Mouse (Mus musculus) stomach, embryonic 14.5 days (tissue): ENCODE measurements around the gene Fhl2. TPM values are rescaled to one million over a fixed set of nuclear protein-coding genes. Genes with fewer than 3 reads are reported as not detected.

Experiments used
- ATAC-seq: fragments of 200-750 bp; cut with Nextera tagmentation; 2 replicates; pipeline ENCODE4 v1.8.0; 2017; ENCODE audit warnings: low read depth, moderate TSS enrichment; ENCODE audit not compliant: insufficient number of reproducible peaks, insufficient read depth, low FRiP score
- H3K27ac ChIP-seq: fragments of 300-500 bp; sonication (generic); 2 replicates; pipeline ENCODE4 v1.5.1; 2014; ENCODE audit warnings: mild to moderate bottlenecking, low read length, moderate library complexity, mixed read lengths
- H3K27me3 ChIP-seq: fragments of 300-500 bp; sonication (generic); 2 replicates; pipeline ENCODE4 v1.6.1; 2014; ENCODE audit warnings: low read length, control low read depth, mixed read lengths; ENCODE audit not compliant: control insufficient read depth, insufficient read depth
- H3K36me3 ChIP-seq: fragments of 300-500 bp; sonication (generic); 2 replicates; pipeline ENCODE4 v1.6.1; 2014; ENCODE audit warnings: mild to moderate bottlenecking, control low read depth, low read length, moderate library complexity, mixed read lengths; ENCODE audit not compliant: control insufficient read depth, insufficient read depth
- H3K4me1 ChIP-seq: fragments of 300-500 bp; sonication (generic); 2 replicates; pipeline ENCODE4 v1.6.1; 2014; ENCODE audit warnings: low read length, control low read depth, mixed read lengths; ENCODE audit not compliant: control insufficient read depth, insufficient read depth
- H3K4me2 ChIP-seq: fragments of 300-500 bp; sonication (generic); replicated peaks from 2 replicates; pipeline ENCODE4 v1.6.1; 2014; ENCODE audit warnings: low read depth, low read length, control low read depth
- H3K4me3 ChIP-seq: fragments of 300-500 bp; sonication (generic); 2 replicates; pipeline ENCODE4 v1.5.1; 2014; ENCODE audit warnings: low read depth, low read length, control low read depth
- H3K9ac ChIP-seq: fragments of 300-500 bp; sonication (generic); replicated peaks from 2 replicates; pipeline ENCODE4 v1.6.1; 2014; ENCODE audit warnings: low read depth, mild to moderate bottlenecking, control low read depth, low read length, moderate library complexity, mixed read lengths
- H3K9me3 ChIP-seq: fragments of 300-500 bp; sonication (generic); 2 replicates; pipeline ENCODE4 v1.6.1; 2016; ENCODE audit warnings: low read depth, low read length, control low read depth; ENCODE audit not compliant: control insufficient read depth
- WGBS: fragments of 180-500 bp; shearing (Covaris S2); extraction: QIAGEN DNeasy Blood & Tissue Kit; methylation state at CpG from one replicate; pipeline ENCODE4 v1.1.7; 2014; 5-methylcytosine and 5-hydroxymethylcytosine counted together
- polyA plus RNA-seq: library from polyadenylated mRNA; unstranded; fragments of >200 nt; fragmentation: Nextera tagmentation; extraction: Ambion mirVana; gene quantifications from 2 replicates; pipeline ENCODE4 v1.2.1, GENCODE M21; 2014

Fhl2 gene
- polyA plus RNA-seq, 1 experiment from 2014 or later: 97.4 TPM

DNA sequence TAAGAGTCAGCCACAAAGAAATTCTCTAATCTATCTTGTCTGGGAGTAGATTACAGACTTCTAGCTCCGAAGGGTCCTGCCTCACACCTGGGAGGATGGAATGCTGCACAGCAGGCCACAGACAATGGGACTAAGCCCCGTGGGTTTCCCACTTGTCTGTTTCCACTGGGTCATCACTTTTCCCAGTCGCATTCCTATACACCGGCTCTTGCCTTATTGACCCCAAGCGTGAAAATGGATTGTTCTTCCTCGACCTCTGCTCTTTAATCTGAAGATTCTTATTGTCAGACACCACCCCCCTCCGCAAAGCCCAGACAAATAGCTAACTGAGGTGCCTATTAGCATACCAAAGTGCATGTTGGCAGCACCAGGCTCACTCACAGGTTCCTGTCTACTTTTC is 10.4 kb downstream of the Fhl2 start:
- Histone ChIP-seq H3K27ac (no peak overlapping the region), H3K27me3 (no peaks in the 10 kb centered on the region), H3K4me1 (no peaks in the 10 kb centered on the region), H3K36me3 (no peaks in the 10 kb centered on the region), H3K9ac (no peak overlapping the region), H3K9me3 (no peaks in the 10 kb centered on the region), H3K4me2 (no peak overlapping the region), H3K4me3 (no peak overlapping the region)
- 30% methylated on average over 7 of the region's 7 CpGs for WGBS
- ATAC-seq: no peak

- Histone ChIP-seq H3K4me2 (no peak overlapping the region), H3K4me3 (no peak overlapping the region), H3K4me1 (no peaks in the 10 kb centered on the region), H3K27ac (no peak overlapping the region), H3K36me3 (no peaks in the 10 kb centered on the region), H3K9me3 (no peaks in the 10 kb centered on the region), H3K9ac (no peak overlapping the region), H3K27me3 (no peaks in the 10 kb centered on the region)
- no peak for ATAC-seq
- WGBS: 70% methylated on average over 6 of the region's 6 CpGs
These were observed 15.9 kb downstream of the Fhl2 start for GRCm38 (mm10) chr1:43180912-43181311.

DNA sequence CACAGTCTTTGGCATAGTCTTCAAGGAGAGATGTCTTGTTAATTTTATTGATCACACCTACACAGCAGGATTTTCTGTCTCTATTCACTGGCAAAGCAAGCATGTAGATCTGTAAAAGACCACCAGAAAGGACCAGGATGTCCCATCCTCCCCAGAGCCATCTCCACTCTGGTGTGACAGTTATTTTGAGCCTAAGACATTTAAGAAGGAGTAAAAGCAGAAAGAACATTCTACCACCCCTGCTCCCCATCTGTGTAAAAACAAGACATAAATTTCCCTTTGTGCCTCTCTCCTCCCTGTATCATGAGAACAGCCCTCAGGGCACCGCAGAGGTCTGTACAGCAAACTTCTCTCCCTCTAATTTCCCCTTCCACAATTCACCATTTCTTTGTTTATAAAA is 18.0 kb downstream of the Fhl2 start:
- no peak overlapping the region for H3K9ac ChIP-seq
- no peaks in the 10 kb centered on the region for H3K27me3 ChIP-seq
- no peaks in the 10 kb centered on the region for H3K4me1 ChIP-seq
- 60% methylated on average over 1 of the region's 1 CpGs for WGBS
- H3K4me2 ChIP-seq: no peak overlapping the region
- no peak overlapping the region for H3K4me3 ChIP-seq
- peak overlapping the region; percentile 21; the same call in 1 of the 2 replicates for H3K27ac ChIP-seq
- H3K9me3 ChIP-seq: no peaks in the 10 kb centered on the region
- ATAC-seq: no peak
- H3K36me3 ChIP-seq: no peaks in the 10 kb centered on the region

DNA sequence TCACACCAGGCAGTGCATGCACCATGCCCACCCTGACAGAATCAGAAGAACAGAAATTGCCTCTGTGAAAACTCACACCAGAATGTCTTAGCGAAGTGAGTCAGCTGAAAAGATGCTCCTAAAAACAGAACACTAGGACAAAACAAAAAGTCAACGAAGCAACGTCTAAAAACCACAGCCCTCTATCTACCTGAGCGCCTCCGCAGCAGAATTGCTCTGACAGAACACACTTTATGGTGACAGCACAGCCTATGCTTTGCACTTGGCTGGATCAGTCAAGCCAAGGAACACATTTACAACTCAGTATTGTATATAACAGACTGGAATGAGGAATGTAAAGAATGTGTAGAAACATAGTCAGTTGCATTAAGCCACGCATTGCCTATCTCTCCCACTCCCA is 18.4 kb downstream of the Fhl2 start:
- no peak overlapping the region for H3K9ac ChIP-seq
- H3K27me3 ChIP-seq: no peaks in the 10 kb centered on the region
- H3K36me3 ChIP-seq: no peaks in the 10 kb centered on the region
- no peak overlapping the region for H3K4me2 ChIP-seq
- no peaks in the 10 kb centered on the region for H3K4me1 ChIP-seq
- no peak overlapping the region for H3K4me3 ChIP-seq
- H3K9me3 ChIP-seq: no peaks in the 10 kb centered on the region
- peak; percentile 56; the same call in 1 of the 2 replicates for ATAC-seq
- peak overlapping the region; percentile 21; the same call in 1 of the 2 replicates for H3K27ac ChIP-seq
- 49% methylated on average over 6 of the region's 6 CpGs for WGBS

- WGBS: 68% methylated on average over 7 of the region's 7 CpGs
These were observed 23.2 kb downstream of the Fhl2 start for GRCm38 (mm10) chr1:43173283-43174226.

DNA sequence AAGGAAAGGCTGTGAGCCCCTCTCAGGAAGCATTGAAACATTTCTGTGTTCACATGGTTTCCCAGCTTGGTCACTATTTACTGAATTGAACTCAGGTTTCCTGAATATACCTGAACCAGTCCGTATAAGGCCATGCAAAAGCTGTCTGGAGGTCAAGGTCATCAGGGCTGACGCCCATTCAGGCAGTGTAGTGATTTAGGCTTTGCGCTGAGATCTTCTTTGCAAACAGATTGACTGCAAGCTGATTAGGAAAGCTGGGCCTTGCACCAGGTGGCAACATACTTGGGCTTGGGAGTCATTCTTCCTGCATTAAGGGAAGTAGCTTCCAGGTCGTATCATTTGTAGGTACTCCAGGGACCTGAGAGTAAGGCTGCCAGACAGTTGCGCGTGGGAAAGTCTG is 25.0 kb downstream of the Fhl2 start:
- WGBS: 80% methylated on average over 6 of the region's 6 CpGs
- Histone ChIP-seq H3K9ac (no peak overlapping the region), H3K4me2 (no peak overlapping the region), H3K27me3 (no peaks in the 10 kb centered on the region), H3K27ac (no peak overlapping the region), H3K36me3 (no peaks in the 10 kb centered on the region), H3K4me3 (no peak overlapping the region), H3K4me1 (peaks cover 11% of the 10 kb centered on the region; the same call in 1 of the 2 replicates), H3K9me3 (no peaks in the 10 kb centered on the region)
- ATAC-seq: no peak

More at GRCm38 (mm10) chr1:43173283-43174226, 23.2 kb downstream of the Fhl2 start:
- Histone ChIP-seq H3K36me3 (no peaks in the 10 kb centered on the region), H3K9ac (no peak overlapping the region), H3K27me3 (no peaks in the 10 kb centered on the region), H3K4me1 (peaks cover 6% of the 10 kb centered on the region; the same call in 1 of the 2 replicates), H3K27ac (no peak overlapping the region), H3K9me3 (no peaks in the 10 kb centered on the region), H3K4me3 (no peak overlapping the region), H3K4me2 (no peak overlapping the region)
- no peak for ATAC-seq

- no peaks in the 10 kb centered on the region for H3K27me3 ChIP-seq
- no peaks in the 10 kb centered on the region for H3K36me3 ChIP-seq
- ATAC-seq: no peak
- H3K4me2 ChIP-seq: no peak overlapping the region
- H3K4me3 ChIP-seq: no peak overlapping the region
- 23% methylated on average over 3 of the region's 3 CpGs for WGBS
- H3K9ac ChIP-seq: no peak overlapping the region
- H3K4me1 ChIP-seq: peaks cover 11% of the 10 kb centered on the region; the same call in 1 of the 2 replicates
- H3K27ac ChIP-seq: no peak overlapping the region
- no peaks in the 10 kb centered on the region for H3K9me3 ChIP-seq
These were observed 25.7 kb downstream of the Fhl2 start for GRCm38 (mm10) chr1:43171093-43171492.

GRCm38 (mm10) chr1:43169661-43170060 is 27.1 kb downstream of the Fhl2 start:
- 80% methylated on average over 1 of the region's 1 CpGs for WGBS
- H3K9me3 ChIP-seq: no peaks in the 10 kb centered on the region

More at GRCm38 (mm10) chr1:43169661-43170060, 27.1 kb downstream of the Fhl2 start:
- no peak overlapping the region for H3K9ac ChIP-seq
- H3K4me2 ChIP-seq: no peak overlapping the region
- no peaks in the 10 kb centered on the region for H3K27me3 ChIP-seq
- ATAC-seq: no peak
- H3K4me1 ChIP-seq: peaks cover 11% of the 10 kb centered on the region; the same call in 1 of the 2 replicates
- H3K27ac ChIP-seq: no peak overlapping the region
- H3K4me3 ChIP-seq: no peak overlapping the region
- H3K36me3 ChIP-seq: no peaks in the 10 kb centered on the region
